Mouse (Mus musculus): ENCODE measurements around the gene Rnaseh2c.

Gene Rnaseh2c

GRCm38 (mm10) chr19:5601752-5602541 lies at the start of gene Rnaseh2c:
Gene Rnaseh2c (plus strand): TSS chr19:5601873.
- peak; percentile 80 for DNase-seq (ENCODE audit: low read depth, low spot score)

GRCm38 (mm10) chr19:5553802-5554201 lies 47.9 kb upstream of the Rnaseh2c start:
- DNase-seq (ENCODE audit: low read depth, low spot score) = no peak

- no peak for DNase-seq (ENCODE audit: low read depth, low spot score)
These were observed 47.5 kb upstream of the Rnaseh2c start for GRCm38 (mm10) chr19:5554212-5554611.

- DNase-seq (ENCODE audit: low read depth, low spot score) = no peak
These were observed 43.5 kb upstream of the Rnaseh2c start for GRCm38 (mm10) chr19:5558169-5558568.

- no peak for DNase-seq (ENCODE audit: low read depth, low spot score)
These were observed 42.9 kb upstream of the Rnaseh2c start for GRCm38 (mm10) chr19:5558770-5559169.

GRCm38 (mm10) chr19:5559229-5559628 lies 42.4 kb upstream of the Rnaseh2c start:
- no peak for DNase-seq (ENCODE audit: low read depth, low spot score)

GRCm38 (mm10) chr19:5559631-5560456 lies 41.8 kb upstream of the Rnaseh2c start:
- peak; percentile 25 for DNase-seq (ENCODE audit: low read depth, low spot score)

- DNase-seq (ENCODE audit: low read depth, low spot score) = peak; percentile 17
These were observed 41.1 kb upstream of the Rnaseh2c start, which contains the start of gene Ovol1 for GRCm38 (mm10) chr19:5560457-5561041. Gene Ovol1 (minus strand): TSS chr19:5560646.

GRCm38 (mm10) chr19:5561252-5561790 lies 40.4 kb upstream of the Rnaseh2c start:
- DNase-seq (ENCODE audit: low read depth, low spot score) = no peak

- DNase-seq (ENCODE audit: low read depth, low spot score) = no peak
These were observed 39.8 kb upstream of the Rnaseh2c start for GRCm38 (mm10) chr19:5561886-5562285.

GRCm38 (mm10) chr19:5562776-5563175 lies 38.9 kb upstream of the Rnaseh2c start:
- no peak for DNase-seq (ENCODE audit: low read depth, low spot score)

GRCm38 (mm10) chr19:5566316-5566715 lies 35.4 kb upstream of the Rnaseh2c start:
- no peak for DNase-seq (ENCODE audit: low read depth, low spot score)

GRCm38 (mm10) chr19:5567180-5567533 lies 34.5 kb upstream of the Rnaseh2c start:
- DNase-seq (ENCODE audit: low read depth, low spot score) = no peak

- peak; percentile 93 for DNase-seq (ENCODE audit: low read depth, low spot score)
These were observed 33.9 kb upstream of the Rnaseh2c start, which contains the start of gene Ap5b1 for GRCm38 (mm10) chr19:5567534-5568469. Gene Ap5b1 (plus strand): TSS chr19:5568025.

- peak; percentile 93 for DNase-seq (ENCODE audit: low read depth, low spot score)
These were observed 33.1 kb upstream of the Rnaseh2c start for GRCm38 (mm10) chr19:5568470-5569140.

- no peak for DNase-seq (ENCODE audit: low read depth, low spot score)
These were observed 32.2 kb upstream of the Rnaseh2c start for GRCm38 (mm10) chr19:5569521-5569920.

GRCm38 (mm10) chr19:5570353-5571246 lies 31.1 kb upstream of the Rnaseh2c start:
- no peak for DNase-seq (ENCODE audit: low read depth, low spot score)

- DNase-seq (ENCODE audit: low read depth, low spot score) = no peak
These were observed 29.8 kb upstream of the Rnaseh2c start for GRCm38 (mm10) chr19:5571831-5572230.

Data from mesoderm, embryonic 11.5 days (tissue).